Mouse (Mus musculus): ENCODE results near the gene Sec63.

Sec63 gene

GRCm38 (mm10) chr10:42830007-42830406 lies 68.7 kb downstream of the Sec63 start:
- no peak for DNase-seq (ENCODE audit: low spot score)

GRCm38 (mm10) chr10:42830409-42830808 lies 69.1 kb downstream of the Sec63 start:
- DNase-seq (ENCODE audit: low spot score) = no peak

GRCm38 (mm10) chr10:42832677-42833076 lies 71.4 kb downstream of the Sec63 start:
- DNase-seq (ENCODE audit: low spot score) = peak; percentile 45

GRCm38 (mm10) chr10:42833871-42834727 lies 72.8 kb downstream of the Sec63 start:
- DNase-seq (ENCODE audit: low spot score) = no peak

- no peak for DNase-seq (ENCODE audit: low spot score)
Measured at GRCm38 (mm10) chr10:42838106-42838505, 76.8 kb downstream of the Sec63 start.

- peak; percentile 65 for DNase-seq (ENCODE audit: low spot score)
Measured at GRCm38 (mm10) chr10:42838736-42839135, 77.4 kb downstream of the Sec63 start.

- no peak for DNase-seq (ENCODE audit: low spot score)
Measured at GRCm38 (mm10) chr10:42840036-42840435, 78.7 kb downstream of the Sec63 start.

- peak; percentile 46 for DNase-seq (ENCODE audit: low spot score)
Measured at GRCm38 (mm10) chr10:42841531-42842195, 80.4 kb downstream of the Sec63 start.

- peak; percentile 71 for DNase-seq (ENCODE audit: low spot score)
Measured at GRCm38 (mm10) chr10:42842358-42842757, 81.1 kb downstream of the Sec63 start.

GRCm38 (mm10) chr10:42843416-42843815 lies 82.1 kb downstream of the Sec63 start:
- DNase-seq (ENCODE audit: low spot score) = no peak

- no peak for DNase-seq (ENCODE audit: low spot score)
Measured at GRCm38 (mm10) chr10:42845480-42845879, 84.2 kb downstream of the Sec63 start.

GRCm38 (mm10) chr10:42848179-42849080 lies 87.1 kb downstream of the Sec63 start:
- no peak for DNase-seq (ENCODE audit: low spot score)

- DNase-seq (ENCODE audit: low spot score) = peak; percentile 71
Measured at GRCm38 (mm10) chr10:42849081-42849400, 87.7 kb downstream of the Sec63 start.

GRCm38 (mm10) chr10:42854838-42855237 lies 93.5 kb downstream of the Sec63 start:
- no peak for DNase-seq (ENCODE audit: low spot score)

- DNase-seq (ENCODE audit: low spot score) = no peak
Measured at GRCm38 (mm10) chr10:42855250-42855649, 94.0 kb downstream of the Sec63 start.

GRCm38 (mm10) chr10:42856574-42856973 lies 95.3 kb downstream of the Sec63 start:
- DNase-seq (ENCODE audit: low spot score) = no peak

- no peak for DNase-seq (ENCODE audit: low spot score)
Measured at GRCm38 (mm10) chr10:42857021-42857420, 95.7 kb downstream of the Sec63 start.

GRCm38 (mm10) chr10:42859781-42860158 lies 98.5 kb downstream of the Sec63 start:
- no peak for DNase-seq (ENCODE audit: low spot score)

GRCm38 (mm10) chr10:42860159-42860911 lies 99.0 kb downstream of the Sec63 start, which contains the start of gene Scml4:
Gene Scml4 (plus strand): TSS chr10:42860370.
- peak; percentile 91 for DNase-seq (ENCODE audit: low spot score)

GRCm38 (mm10) chr10:42861446-42861845 lies 100.2 kb downstream of the Sec63 start:
- no peak for DNase-seq (ENCODE audit: low spot score)

GRCm38 (mm10) chr10:42862102-42862740 lies 100.9 kb downstream of the Sec63 start:
- DNase-seq (ENCODE audit: low spot score) = peak; percentile 86
